Mouse (Mus musculus): ENCODE measurements at regions not wholly inside any gene's neighbourhood (a gene's known extent, or its start where the extent isn't known, plus 50 kb on each side); places are given as distances from the start of the nearest gene placed in this dataset.

GRCm38 (mm10) chr17:48880590-48880989, 51.6 kb upstream of the Lrfn2 start:
- DNase-seq (ENCODE audit: low spot score in 2 of 2), result no peak

GRCm38 (mm10) chr17:48881946-48882345, 50.2 kb upstream of the Lrfn2 start:
- no peak for DNase-seq (ENCODE audit: low spot score in 2 of 2)

Data from layer of hippocampus, adult 18-20 months (tissue).